Mouse (Mus musculus) embryonic fibroblast, embryonic 13.5 days (primary cell): ENCODE measurements around the gene Sec16a.

Experiments
- CTCF ChIP-seq: IDR thresholded peaks from 2 replicates; pipeline ENCODE4 v1.5.1; 2011; ENCODE audit warnings: mild to moderate bottlenecking, control low read depth, low read length, moderate library complexity, borderline replicate concordance; ENCODE audit not compliant: insufficient read depth
- POLR2A ChIP-seq: IDR thresholded peaks from 2 replicates; pipeline ENCODE4 v1.6.1; 2011; ENCODE audit warnings: low read depth, mild to moderate bottlenecking, control low read depth, low read length, moderate library complexity

- TF ChIP-seq CTCF: no peak
- no peak for TF ChIP-seq POLR2A
These were observed 34.0 kb downstream of the Sec16a start for GRCm38 (mm10) chr2:26410931-26411411.
